Mouse (Mus musculus): ENCODE data around the gene Zcwpw1. TPM values are rescaled to one million over a fixed set of nuclear protein-coding genes. Genes with fewer than 3 reads are reported as not detected.

The Zcwpw1 gene
- 34.2 TPM for polyA plus RNA-seq (2015; fragmentation: Illumina TruSeq; extraction: RNeasy Lipid Tissue Mini Kit (QIAGEN cat#74804); ENCODE audit: insufficient read depth, low replicate concordance)

DNA sequence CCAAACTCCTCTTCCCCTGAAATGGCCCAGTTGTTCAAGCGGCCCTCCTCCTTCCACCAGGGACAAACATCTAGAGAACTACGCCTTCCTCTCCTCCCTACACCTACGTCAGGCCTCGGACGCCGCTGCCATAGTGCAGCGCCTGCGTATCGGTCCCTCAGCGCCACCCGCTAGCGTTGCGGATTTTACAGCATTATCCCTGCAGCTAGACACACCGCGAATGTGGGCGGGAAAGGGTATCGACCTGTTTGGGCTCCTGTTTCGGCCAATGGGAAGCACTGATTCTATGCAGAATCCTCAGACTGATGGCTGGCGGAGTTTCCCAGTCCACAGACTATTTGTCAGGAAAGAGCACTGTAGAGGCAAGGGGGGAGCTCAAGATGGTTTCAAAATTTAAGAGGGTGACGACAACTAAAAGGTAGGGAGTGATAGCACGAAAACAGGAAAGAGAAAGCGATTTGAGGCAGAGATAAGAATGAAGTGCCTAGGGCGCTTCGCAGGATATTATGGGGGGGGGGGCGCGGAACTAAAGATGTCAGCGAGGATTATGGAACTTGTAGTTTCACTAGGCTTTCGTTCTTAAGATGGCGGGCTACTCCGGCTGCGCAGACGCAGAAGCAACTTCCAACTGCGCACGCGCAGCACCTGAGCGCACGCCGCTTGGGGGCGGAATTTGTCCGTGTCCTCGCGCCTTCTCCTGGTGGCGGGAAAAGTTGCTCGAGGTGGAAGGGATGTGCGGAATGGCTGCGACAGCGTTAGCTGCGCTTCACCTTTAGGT lies at the start of gene Zcwpw1, which contains the start of gene Mepce:
TSS of gene Zcwpw1 (plus strand) at position 648 of the 778 bp plus-strand sequence.
TSS of gene Mepce (minus strand) at position 505 of the 778 bp plus-strand sequence.

DNA sequence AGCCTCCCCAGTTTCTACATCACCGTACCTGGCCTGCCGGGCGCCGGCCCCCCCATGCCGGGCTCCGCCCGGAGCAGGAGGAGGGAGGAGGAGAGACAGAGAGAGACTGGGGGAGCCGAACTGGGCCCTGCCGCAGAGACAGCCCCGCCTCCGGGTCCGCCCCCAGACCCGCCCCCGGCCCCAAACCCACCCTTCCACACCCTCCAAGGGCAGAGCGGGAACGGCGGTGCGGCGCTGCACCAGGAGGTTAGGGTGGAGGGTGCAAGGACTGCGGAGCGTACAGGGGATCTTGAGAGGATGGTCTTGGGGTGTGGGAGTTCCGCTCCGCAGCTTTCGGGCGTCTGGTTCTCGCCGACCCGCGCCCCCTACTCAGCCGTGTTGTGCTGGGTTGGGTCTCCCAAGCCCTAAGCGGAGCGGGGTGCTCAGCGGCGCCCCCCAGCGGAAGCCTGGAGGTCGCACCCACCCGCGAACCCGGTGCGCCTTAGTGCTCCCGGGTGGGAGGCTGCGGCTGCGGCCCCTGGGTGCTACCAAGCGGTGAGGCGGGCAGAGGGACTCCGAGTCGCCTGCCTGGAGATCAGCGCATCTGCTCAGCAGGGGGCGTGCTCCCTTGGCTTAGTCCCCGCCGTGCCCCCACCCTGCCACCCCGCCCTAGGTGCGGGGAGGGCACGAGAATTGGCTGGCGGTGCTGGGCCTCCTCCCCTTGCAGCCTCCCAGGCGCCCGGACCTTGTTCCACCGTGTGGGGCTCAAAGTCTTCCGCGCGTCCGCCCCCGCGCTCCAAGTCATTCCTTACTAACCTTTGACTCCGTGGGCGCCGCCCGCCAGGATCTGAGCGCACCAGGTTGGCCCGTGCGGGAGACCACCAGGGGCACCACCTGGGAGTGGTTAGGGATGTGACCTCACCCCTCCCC lies 46.3 kb upstream of the Zcwpw1 start, which contains the start of gene Nyap1:
TSS of gene Nyap1 (minus strand) at position 585 of the 909 bp plus-strand sequence.

DNA sequence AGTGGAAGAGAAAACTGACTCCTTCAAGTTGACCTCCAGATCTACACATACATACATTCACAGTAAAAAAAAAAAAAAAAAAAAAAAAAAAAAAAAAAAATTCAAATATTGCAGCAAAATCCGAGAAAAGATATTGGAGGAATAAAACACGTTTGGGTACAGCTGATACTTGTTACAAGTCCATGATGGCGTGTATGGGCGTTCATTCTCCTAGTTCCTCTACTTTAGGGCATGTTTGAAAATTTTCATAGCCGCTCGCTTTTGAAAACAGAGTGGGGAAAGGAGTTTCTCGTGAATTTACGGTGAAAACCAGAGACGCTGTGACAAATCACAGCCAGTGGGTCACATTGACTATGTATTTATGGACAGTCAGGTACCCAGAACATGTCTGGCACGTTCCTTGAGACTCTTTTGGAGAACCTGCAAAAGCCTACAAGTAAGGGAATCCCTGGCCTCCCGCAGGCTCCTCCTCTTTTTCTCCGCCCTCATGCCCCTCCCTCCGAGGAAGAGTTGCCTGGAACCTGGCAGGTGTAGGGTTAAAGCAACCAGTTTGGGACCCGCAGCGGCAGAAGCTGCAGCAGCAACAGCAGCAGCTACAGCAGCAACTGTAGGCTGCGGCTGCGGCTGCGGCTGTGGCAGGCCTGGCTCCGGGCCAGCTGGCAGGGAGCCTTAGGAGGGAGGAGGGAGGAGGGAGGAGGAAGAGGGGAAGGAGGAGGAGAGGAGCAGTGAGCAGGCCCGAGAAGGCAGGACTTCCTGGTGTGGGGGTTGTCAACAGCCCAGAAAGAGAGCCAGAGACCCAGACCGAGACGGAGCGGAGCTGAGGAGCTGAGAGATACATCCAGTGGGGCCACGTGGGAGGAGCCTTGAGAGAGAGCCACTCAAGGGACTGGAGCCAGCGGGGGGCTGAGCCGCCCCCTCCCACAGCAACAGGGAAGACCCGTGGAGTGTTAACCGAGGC lies 42.1 kb upstream of the Zcwpw1 start, which contains the start of gene Tsc22d4:
TSS of gene Tsc22d4 (plus strand) at position 517 of the 958 bp plus-strand sequence.

DNA sequence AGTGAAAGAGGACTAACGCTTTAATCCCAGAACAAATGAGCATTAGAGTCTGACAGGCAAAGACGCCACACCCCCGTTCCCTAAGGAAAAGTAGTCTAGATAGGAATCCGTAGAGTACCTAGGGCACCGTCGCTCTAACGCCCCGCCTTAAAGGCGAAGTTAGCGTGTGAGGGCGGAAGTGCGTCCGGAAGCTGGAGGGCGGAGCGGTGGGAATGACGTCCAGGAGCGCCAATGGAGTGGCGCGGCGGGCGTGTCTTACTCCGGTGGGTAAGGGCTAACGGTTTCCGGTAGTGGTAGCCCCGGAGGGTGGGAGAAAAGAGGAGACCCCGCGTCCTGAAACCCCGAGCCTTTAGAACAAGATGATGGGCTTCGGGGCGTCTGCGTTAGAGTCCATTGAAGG lies 9.0 kb upstream of the Zcwpw1 start, which contains the start of gene Ppp1r35:
TSS of gene Ppp1r35 (plus strand) at position 215 of the 400 bp plus-strand sequence.

DNA sequence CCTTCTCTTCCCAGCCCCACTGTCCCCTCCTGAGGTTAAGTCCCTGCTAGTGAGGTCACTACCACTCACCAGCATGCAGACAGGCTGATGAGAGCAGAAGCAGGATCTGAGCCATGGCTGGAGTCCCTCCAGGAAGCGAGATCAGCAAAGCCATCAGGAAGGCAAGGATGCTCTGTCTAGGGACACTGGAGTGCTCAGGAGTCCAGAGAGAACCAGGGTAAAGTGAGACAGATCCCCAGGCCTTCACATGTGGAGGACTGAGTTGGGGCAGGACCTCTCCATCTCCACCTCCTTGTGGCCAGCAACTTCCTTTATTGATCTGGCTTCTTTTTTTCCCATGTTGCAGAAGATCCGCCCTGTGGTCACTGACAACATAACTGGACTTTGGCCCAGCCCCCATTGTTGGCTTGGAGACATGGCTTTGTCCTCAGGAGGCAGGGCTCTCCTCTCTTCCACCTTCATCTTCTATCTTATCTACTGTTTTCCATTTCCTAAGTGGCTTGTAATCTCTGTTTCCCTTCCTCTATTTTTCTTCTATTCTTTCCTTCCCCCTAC lies 48.4 kb downstream of the Zcwpw1 start, which contains the start of gene Pilra:
TSS of gene Pilra (minus strand) at position 316 of the 555 bp plus-strand sequence.

DNA sequence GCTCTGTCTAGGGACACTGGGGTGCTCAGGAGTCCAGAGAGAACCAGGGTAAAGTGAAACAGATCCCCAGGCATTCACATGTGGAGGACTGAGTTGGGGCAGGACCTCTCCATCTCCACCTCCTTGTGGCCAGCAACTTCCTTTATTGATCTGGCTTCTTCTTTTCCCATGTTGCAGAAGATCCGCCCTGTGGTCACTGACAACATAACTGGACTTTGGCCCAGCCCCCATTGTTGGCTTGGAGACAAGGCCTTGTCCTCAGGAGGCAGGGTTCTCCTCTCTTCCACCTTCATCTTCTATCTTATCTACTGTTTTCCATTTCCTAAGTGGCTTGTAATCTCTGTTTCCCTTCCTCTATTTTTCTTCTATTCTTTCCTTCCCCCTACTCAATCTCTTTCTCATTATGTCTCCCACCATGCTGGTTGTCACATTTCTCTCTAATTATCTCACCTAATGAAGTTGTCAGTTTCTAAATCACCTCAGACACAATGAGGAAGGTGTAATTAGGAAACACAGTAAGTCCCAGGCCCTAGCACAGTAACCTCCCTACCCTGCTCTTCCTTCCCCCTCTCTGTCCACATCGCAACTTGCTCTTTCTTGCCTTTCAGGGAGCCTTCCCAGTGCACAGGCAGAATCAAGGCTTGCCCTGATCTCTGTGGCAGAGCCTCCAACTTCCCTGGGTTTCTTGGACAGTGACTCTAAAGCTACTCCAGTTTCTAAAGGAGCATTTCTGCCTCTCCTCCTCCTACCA lies 70.5 kb downstream of the Zcwpw1 start, which contains the start of gene Pilrb1:
TSS of gene Pilrb1 (minus strand) at position 147 of the 751 bp plus-strand sequence.

DNA sequence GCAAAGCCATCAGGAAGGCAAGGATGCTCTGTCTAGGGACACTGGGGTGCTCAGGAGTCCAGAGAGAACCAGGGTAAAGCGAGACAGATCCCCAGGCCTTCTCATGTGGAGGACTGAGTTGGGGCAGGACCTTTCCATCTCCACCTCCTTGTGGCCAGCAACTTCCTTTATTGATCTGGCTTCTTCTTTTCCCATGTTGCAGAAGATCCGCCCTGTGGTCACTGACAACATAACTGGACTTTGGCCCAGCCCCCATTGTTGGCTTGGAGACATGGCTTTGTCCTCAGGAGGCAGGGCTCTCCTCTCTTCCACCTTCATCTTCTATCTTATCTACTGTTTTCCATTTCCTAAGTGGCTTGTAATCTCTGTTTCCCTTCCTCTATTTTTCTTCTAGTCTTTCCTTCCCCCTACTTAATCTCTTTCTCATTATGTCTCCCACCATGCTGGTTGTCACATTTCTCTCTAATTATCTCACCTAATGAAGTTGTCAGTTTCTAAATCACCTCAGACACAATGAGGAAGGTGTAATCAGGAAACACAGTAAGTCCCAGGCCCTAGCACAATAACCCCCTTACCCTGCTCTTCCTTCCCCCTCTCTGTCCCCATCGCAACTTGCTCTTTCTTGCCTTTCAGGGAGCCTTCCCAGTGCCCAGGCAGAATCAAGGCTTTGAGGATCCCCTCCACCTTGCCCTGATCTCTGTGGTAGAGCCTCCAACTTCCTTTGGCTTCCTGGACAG lies 84.2 kb downstream of the Zcwpw1 start, which contains the start of gene Pilrb2:
TSS of gene Pilrb2 (minus strand) at position 172 of the 737 bp plus-strand sequence.

Other genes starting within 250 kb of the Zcwpw1 start
- not detected for gene Actl6b, start 234.3 kb upstream of the Zcwpw1 start, polyA plus RNA-seq (2015; fragmentation: Illumina TruSeq; extraction: RNeasy Lipid Tissue Mini Kit (QIAGEN cat#74804); ENCODE audit: insufficient read depth, low replicate concordance)
- gene Tfr2, start 218.0 kb upstream of the Zcwpw1 start, polyA plus RNA-seq (2015; fragmentation: Illumina TruSeq; extraction: RNeasy Lipid Tissue Mini Kit (QIAGEN cat#74804); ENCODE audit: insufficient read depth, low replicate concordance) = 0.90 TPM
- 12.5 TPM for gene Mospd3, start 186.7 kb upstream of the Zcwpw1 start, polyA plus RNA-seq (2015; fragmentation: Illumina TruSeq; extraction: RNeasy Lipid Tissue Mini Kit (QIAGEN cat#74804); ENCODE audit: insufficient read depth, low replicate concordance)
- 39.5 TPM for gene Pcolce, start 174.0 kb upstream of the Zcwpw1 start, polyA plus RNA-seq (2015; fragmentation: Illumina TruSeq; extraction: RNeasy Lipid Tissue Mini Kit (QIAGEN cat#74804); ENCODE audit: insufficient read depth, low replicate concordance)
- not detected for gene Fbxo24, start 158.8 kb upstream of the Zcwpw1 start, polyA plus RNA-seq (2015; fragmentation: Illumina TruSeq; extraction: RNeasy Lipid Tissue Mini Kit (QIAGEN cat#74804); ENCODE audit: insufficient read depth, low replicate concordance)
- 29.7 TPM for gene Lrch4, start 158.7 kb upstream of the Zcwpw1 start, polyA plus RNA-seq (2015; fragmentation: Illumina TruSeq; extraction: RNeasy Lipid Tissue Mini Kit (QIAGEN cat#74804); ENCODE audit: insufficient read depth, low replicate concordance)
- gene Gm20605, start 158.6 kb upstream of the Zcwpw1 start, polyA plus RNA-seq (2015; fragmentation: Illumina TruSeq; extraction: RNeasy Lipid Tissue Mini Kit (QIAGEN cat#74804); ENCODE audit: insufficient read depth, low replicate concordance) = 19.4 TPM
- gene Sap25, start 146.5 kb upstream of the Zcwpw1 start, polyA plus RNA-seq (2015; fragmentation: Illumina TruSeq; extraction: RNeasy Lipid Tissue Mini Kit (QIAGEN cat#74804); ENCODE audit: insufficient read depth, low replicate concordance) = 45.6 TPM
- 0.64 TPM for gene Irs3, start 142.1 kb upstream of the Zcwpw1 start, polyA plus RNA-seq (2015; fragmentation: Illumina TruSeq; extraction: RNeasy Lipid Tissue Mini Kit (QIAGEN cat#74804); ENCODE audit: insufficient read depth, low replicate concordance)
- 8.7 TPM for gene Agfg2, start 103.1 kb upstream of the Zcwpw1 start, polyA plus RNA-seq (2015; fragmentation: Illumina TruSeq; extraction: RNeasy Lipid Tissue Mini Kit (QIAGEN cat#74804); ENCODE audit: insufficient read depth, low replicate concordance)
- 0.19 TPM for gene Nyap1, start 46.2 kb upstream of the Zcwpw1 start, polyA plus RNA-seq (2015; fragmentation: Illumina TruSeq; extraction: RNeasy Lipid Tissue Mini Kit (QIAGEN cat#74804); ENCODE audit: insufficient read depth, low replicate concordance)
- gene Tsc22d4, start 42.1 kb upstream of the Zcwpw1 start, polyA plus RNA-seq (2015; fragmentation: Illumina TruSeq; extraction: RNeasy Lipid Tissue Mini Kit (QIAGEN cat#74804); ENCODE audit: insufficient read depth, low replicate concordance) = 31.3 TPM
- gene Ppp1r35, start 8.9 kb upstream of the Zcwpw1 start, polyA plus RNA-seq (2015; fragmentation: Illumina TruSeq; extraction: RNeasy Lipid Tissue Mini Kit (QIAGEN cat#74804); ENCODE audit: insufficient read depth, low replicate concordance) = 5.9 TPM
- gene Mepce, start 143 bp upstream of the Zcwpw1 start, polyA plus RNA-seq (2015; fragmentation: Illumina TruSeq; extraction: RNeasy Lipid Tissue Mini Kit (QIAGEN cat#74804); ENCODE audit: insufficient read depth, low replicate concordance) = 37.2 TPM
- gene Pilra, start 48.5 kb downstream of the Zcwpw1 start, polyA plus RNA-seq (2015; fragmentation: Illumina TruSeq; extraction: RNeasy Lipid Tissue Mini Kit (QIAGEN cat#74804); ENCODE audit: insufficient read depth, low replicate concordance) = 50.0 TPM
- gene Pilrb1, start 70.3 kb downstream of the Zcwpw1 start, polyA plus RNA-seq (2015; fragmentation: Illumina TruSeq; extraction: RNeasy Lipid Tissue Mini Kit (QIAGEN cat#74804); ENCODE audit: insufficient read depth, low replicate concordance) = 59.4 TPM
- gene Pilrb2, start 84.0 kb downstream of the Zcwpw1 start, polyA plus RNA-seq (2015; fragmentation: Illumina TruSeq; extraction: RNeasy Lipid Tissue Mini Kit (QIAGEN cat#74804); ENCODE audit: insufficient read depth, low replicate concordance) = 53.7 TPM
- not detected for gene Cyp3a13, start 133.8 kb downstream of the Zcwpw1 start, polyA plus RNA-seq (2015; fragmentation: Illumina TruSeq; extraction: RNeasy Lipid Tissue Mini Kit (QIAGEN cat#74804); ENCODE audit: insufficient read depth, low replicate concordance)
- gene Gjc3, start 175.3 kb downstream of the Zcwpw1 start, polyA plus RNA-seq (2015; fragmentation: Illumina TruSeq; extraction: RNeasy Lipid Tissue Mini Kit (QIAGEN cat#74804); ENCODE audit: insufficient read depth, low replicate concordance) = not detected
- gene Azgp1, start 193.7 kb downstream of the Zcwpw1 start, polyA plus RNA-seq (2015; fragmentation: Illumina TruSeq; extraction: RNeasy Lipid Tissue Mini Kit (QIAGEN cat#74804); ENCODE audit: insufficient read depth, low replicate concordance) = not detected
- not detected for gene Smok3a, start 233.5 kb downstream of the Zcwpw1 start, polyA plus RNA-seq (2015; fragmentation: Illumina TruSeq; extraction: RNeasy Lipid Tissue Mini Kit (QIAGEN cat#74804); ENCODE audit: insufficient read depth, low replicate concordance)
- gene Smok3b, start 233.6 kb downstream of the Zcwpw1 start, polyA plus RNA-seq (2015; fragmentation: Illumina TruSeq; extraction: RNeasy Lipid Tissue Mini Kit (QIAGEN cat#74804); ENCODE audit: insufficient read depth, low replicate concordance) = not detected

Measured in spleen, adult 10 weeks (tissue).